ENCODE assay signal across 13 mouse cellular contexts in genomic region chr11:117425927-117426326, GRCm38 (mm10). TPM values are rescaled to one million over a fixed set of nuclear protein-coding genes. Genes with fewer than 3 reads are reported as not detected.
A peak's percentile ranks its signal among the peaks of the same experiment; 100 is the strongest.
DNase-seq lines count a peak whose midpoint lies in the region; ATAC-seq and TF ChIP-seq lines count a peak whose summit lies in the region.
"Had no signal": no experiment of that assay in that cellular context is flagged by ENCODE, and none has a peak within 500 bp of the region (broad histone marks: within the 10 kb centered on the region; RNA-seq: fewer than 3 reads in every experiment).

No protein-coding gene starts in this region.

- TF ChIP-seq CTCF in forebrain, postnatal 0 days (IDR thresholded peaks at IDR 0.05; ENCODE audit: low read depth): no peak

- ATAC-seq in forebrain, postnatal 0 days: peak; percentile 54; the same call in 1 of the 2 replicates
- no peak for ATAC-seq in forebrain, embryonic 13.5 days
- ATAC-seq in stomach, embryonic 16.5 days (ENCODE audit: insufficient read depth, low FRiP score): peak; percentile 39; the same call in 1 of the 2 replicates

- no peak overlapping the region for H3K4me3 ChIP-seq in forebrain, postnatal 0 days (ENCODE audit: low read depth, low read length)
- H3K4me3 ChIP-seq in forebrain, embryonic 13.5 days: no peak overlapping the region
- no peak overlapping the region for H3K4me3 ChIP-seq in stomach, embryonic 16.5 days (replicated peaks; ENCODE audit: low read length)

- no peak overlapping the region for H3K27ac ChIP-seq in forebrain, postnatal 0 days (ENCODE audit: low read depth, low read length)
- H3K27ac ChIP-seq in forebrain, embryonic 13.5 days: no peak overlapping the region
- no peak overlapping the region for H3K27ac ChIP-seq in stomach, embryonic 16.5 days (ENCODE audit: low read length)

- H3K27me3 ChIP-seq in forebrain, postnatal 0 days (ENCODE audit: insufficient read depth, low read length): no peaks in the 10 kb centered on the region; the same call in 1 of the 2 replicates
- H3K27me3 ChIP-seq in forebrain, embryonic 13.5 days: 0 out of 2 replicates have a peak, but pooled peaks cover 8% of the 10 kb centered on the region
- H3K27me3 ChIP-seq in stomach, embryonic 16.5 days (ENCODE audit: control insufficient read depth, insufficient read depth, low read length): no peaks in the 10 kb centered on the region

- no peaks in the 10 kb centered on the region for H3K36me3 ChIP-seq in forebrain, postnatal 0 days (ENCODE audit: insufficient read depth)
- no peaks in the 10 kb centered on the region for H3K36me3 ChIP-seq in forebrain, embryonic 13.5 days (ENCODE audit: poor library complexity, severe bottlenecking)
- H3K36me3 ChIP-seq in stomach, embryonic 16.5 days (ENCODE audit: control insufficient read depth, insufficient read depth, low read length): no peaks in the 10 kb centered on the region
- H3K36me3 ChIP-seq: G1E had no signal

- DNase-seq in forebrain, postnatal 0 days: no peak
- peak; percentile 69 for DNase-seq in retina, postnatal 1 day
- no peak for DNase-seq in retina, embryonic 14.5 days (ENCODE audit: low spot score)
- peak; percentile 39 for DNase-seq in heart, postnatal 4 days
- no peak for DNase-seq in ovary, postnatal 14 days (ENCODE audit: low spot score)
- DNase-seq in frontal cortex, postnatal 25 days (ENCODE audit: low spot score in 2 of 2): no peak
- DNase-seq: kidney, postnatal 10 days; thymus, adult 2 months had no signal

- H3K9me3 ChIP-seq in forebrain, postnatal 0 days (ENCODE audit: low read length): no peaks in the 10 kb centered on the region
- H3K9me3 ChIP-seq in forebrain, embryonic 13.5 days (replicated peaks): no peaks in the 10 kb centered on the region
- no peaks in the 10 kb centered on the region for H3K9me3 ChIP-seq in stomach, embryonic 16.5 days (replicated peaks; ENCODE audit: control insufficient read depth, low read length)
- H3K9me3 ChIP-seq: G1E had no signal

- no peaks in the 10 kb centered on the region for H3K4me1 ChIP-seq in forebrain, postnatal 0 days (ENCODE audit: insufficient read depth)
- H3K4me1 ChIP-seq in forebrain, embryonic 13.5 days: peaks cover 11% of the 10 kb centered on the region
- H3K4me1 ChIP-seq in stomach, embryonic 16.5 days (ENCODE audit: control insufficient read depth, insufficient read depth, low read length): no peaks in the 10 kb centered on the region

- H3K9ac ChIP-seq in forebrain, postnatal 0 days: no peak overlapping the region
- no peak overlapping the region for H3K9ac ChIP-seq in forebrain, embryonic 13.5 days
- no peak overlapping the region for H3K9ac ChIP-seq in stomach, embryonic 16.5 days (ENCODE audit: low read length)

- WGBS in forebrain, postnatal 0 days: 43% methylated on average over 12 of the region's 12 CpGs
- WGBS in forebrain, embryonic 13.5 days: 38% methylated on average over 12 of the region's 12 CpGs
- WGBS in stomach, embryonic 16.5 days: 32% methylated on average over 12 of the region's 12 CpGs

- H3K4me2 ChIP-seq in forebrain, postnatal 0 days (ENCODE audit: low read depth): no peak overlapping the region
- no peak overlapping the region for H3K4me2 ChIP-seq in forebrain, embryonic 13.5 days
- peak overlapping the region; percentile 15; the same call in 1 of the 2 replicates for H3K4me2 ChIP-seq in stomach, embryonic 16.5 days (ENCODE audit: low read depth, low read length)

RNA-seq across cellular contexts. Expression of gene Gm11733, which starts 58.2 kb away (rescaled TPM):
- total RNA-seq in forebrain, postnatal 0 days (2014; rRNA removed): 0.14 and 0.23 TPM in 2 replicates
- polyA plus RNA-seq in forebrain, postnatal 0 days (2015; fragmentation: Nextera tagmentation; extraction: Ambion mirVana): 0.08 and 0.18 TPM in 2 replicates
- polyA plus RNA-seq in forebrain, embryonic 13.5 days (2015; fragmentation: Nextera tagmentation; extraction: Ambion mirVana): 0.08 TPM in 1 of 2 replicates, not detected in the other
- total RNA-seq in heart, postnatal 4 days (2021): not detected
- not detected in 2 replicates for polyA plus RNA-seq in stomach, embryonic 16.5 days (2015; fragmentation: Nextera tagmentation; extraction: Ambion mirVana)
- total RNA-seq: liver, adult 2 months had no signal
- polyA plus RNA-seq: forebrain, embryonic 11.5 days; G1E; liver, adult 2 months; thymus, adult 2 months had no signal

Comparison
In these comparisons a context has a peak if more than half of its experiments do, and no peak if none do; other contexts are left out.
1. DNase-seq: peak in retina, postnatal 1 day (single experiment) and heart, postnatal 4 days (single experiment); none in forebrain, postnatal 0 days (single experiment), retina, embryonic 14.5 days (single experiment), ovary, postnatal 14 days (single experiment) and frontal cortex, postnatal 25 days (0 of 2).